In genomic region chr17:27074849-27075745, GRCm38 (mm10) we compare ENCODE assay signal across 15 mouse cellular contexts. TPM values are rescaled to one million over a fixed set of nuclear protein-coding genes. Genes with fewer than 3 reads are reported as not detected.
A peak's percentile ranks its signal among the peaks of the same experiment; 100 is the strongest.
DNase-seq lines count a peak whose midpoint lies in the region; ATAC-seq and TF ChIP-seq lines count a peak whose summit lies in the region.
"Had no signal": no experiment of that assay in that cellular context is flagged by ENCODE, and none has a peak within 500 bp of the region (broad histone marks: within the 10 kb centered on the region; RNA-seq: fewer than 3 reads in every experiment).

No protein-coding gene starts in this region.

- H3K9me3 ChIP-seq in embryonic facial prominence, embryonic 14.5 days (ENCODE audit: control insufficient read depth, low read length) = peaks cover 7% of the 10 kb centered on the region
- H3K9me3 ChIP-seq: midbrain, embryonic 13.5 days; neural tube, embryonic 12.5 days had no signal

- H3K9ac ChIP-seq in embryonic facial prominence, embryonic 14.5 days (ENCODE audit: low read depth, low read length) = peak overlapping the region; percentile 4; the same call in 1 of the 2 replicates
- H3K9ac ChIP-seq: midbrain, embryonic 13.5 days; neural tube, embryonic 12.5 days had no signal

- no peak for ATAC-seq in embryonic facial prominence, embryonic 14.5 days (ENCODE audit: low read depth)
- ATAC-seq: hindbrain, embryonic 16.5 days; midbrain, embryonic 13.5 days had no signal

- H3K36me3 ChIP-seq in embryonic facial prominence, embryonic 14.5 days (ENCODE audit: control insufficient read depth, insufficient read depth, low read length) = no peaks in the 10 kb centered on the region
- peaks cover 19% of the 10 kb centered on the region for H3K36me3 ChIP-seq in small intestine, adult 2 months (ENCODE audit: control insufficient read depth, insufficient read depth, low read length)
- H3K36me3 ChIP-seq: midbrain, embryonic 13.5 days; neural tube, embryonic 12.5 days had no signal

- peak; percentile 43 for DNase-seq in cerebellum, adult 9-10 months
- DNase-seq in cerebellum, adult 11-12 months = no peak
- no peak for DNase-seq in layer of hippocampus, adult 2 months (ENCODE audit: low spot score in 2 of 2)
- DNase-seq in layer of hippocampus, adult 9-10 months (ENCODE audit: low spot score) = no peak
- peak; percentile 24 for DNase-seq in embryonic facial prominence, embryonic 14.5 days (ENCODE audit: low spot score)
- no peak for DNase-seq in embryo, embryonic 10 days (ENCODE audit: low spot score)
- no peak for DNase-seq in layer of hippocampus, postnatal 36 days
- DNase-seq: kidney, postnatal 10 days; liver; lung, postnatal 10 days; retina, postnatal 1 day had no signal

- no peak for TF ChIP-seq POLR2A in small intestine, adult 2 months (IDR thresholded peaks at IDR 0.05; ENCODE audit: low read depth, low read length)

- no peak overlapping the region for H3K4me3 ChIP-seq in layer of hippocampus, adult 2 months
- no peak overlapping the region for H3K4me3 ChIP-seq in embryonic facial prominence, embryonic 14.5 days (ENCODE audit: low read depth, low read length)
- no peak overlapping the region for H3K4me3 ChIP-seq in small intestine, adult 2 months (ENCODE audit: low read depth, low read length)
- H3K4me3 ChIP-seq: midbrain, embryonic 13.5 days; neural tube, embryonic 12.5 days had no signal

- no peak overlapping the region for H3K4me2 ChIP-seq in embryonic facial prominence, embryonic 14.5 days (ENCODE audit: low read depth, low read length)
- H3K4me2 ChIP-seq: midbrain, embryonic 13.5 days; neural tube, embryonic 12.5 days had no signal

- TF ChIP-seq CTCF in layer of hippocampus, adult 2 months (conservative IDR thresholded peaks at IDR 0.05) = no peak
- TF ChIP-seq CTCF in small intestine, adult 2 months (IDR thresholded peaks at IDR 0.05; ENCODE audit: extremely low read depth, insufficient read length, insufficient replicate concordance, low read depth, low read length) = no peak

- H3K27me3 ChIP-seq in embryonic facial prominence, embryonic 14.5 days (replicated peaks; ENCODE audit: control insufficient read depth, insufficient read depth, low read length) = no peaks in the 10 kb centered on the region
- no peaks in the 10 kb centered on the region for H3K27me3 ChIP-seq in small intestine, adult 2 months (ENCODE audit: control insufficient read depth, insufficient read depth, low read length)
- H3K27me3 ChIP-seq: midbrain, embryonic 13.5 days; neural tube, embryonic 12.5 days had no signal

- H3K4me1 ChIP-seq in embryonic facial prominence, embryonic 14.5 days (ENCODE audit: control insufficient read depth, insufficient read depth, low read length) = no peaks in the 10 kb centered on the region; the same call in 1 of the 2 replicates
- peaks cover 31% of the 10 kb centered on the region for H3K4me1 ChIP-seq in small intestine, adult 2 months (ENCODE audit: control insufficient read depth, insufficient read depth, insufficient read length, low read length)
- H3K4me1 ChIP-seq: neural tube, embryonic 12.5 days had no signal

- 76% methylated on average over 15 of the region's 17 CpGs for WGBS in embryonic facial prominence, embryonic 14.5 days
- 71% methylated on average over 17 of the region's 17 CpGs for WGBS in small intestine, adult 2 months

- peak overlapping the region; percentile 10; the same call in 1 of the 2 replicates for H3K27ac ChIP-seq in layer of hippocampus, adult 2 months
- H3K27ac ChIP-seq in embryonic facial prominence, embryonic 14.5 days (replicated peaks; ENCODE audit: low read depth, low read length) = no peak overlapping the region
- H3K27ac ChIP-seq in small intestine, adult 2 months (ENCODE audit: insufficient read depth, low read depth, low read length) = peak overlapping the region; percentile 42
- H3K27ac ChIP-seq: midbrain, embryonic 13.5 days; neural tube, embryonic 12.5 days had no signal

RNA-seq across cellular contexts. Expression of gene Itpr3, which starts 18.0 kb away (rescaled TPM):
- 1 to 10 TPM; 2.6 to 3.6 TPM for total RNA-seq in layer of hippocampus, adult 2 months (2021)
- polyA plus RNA-seq in embryonic facial prominence, embryonic 14.5 days (2014; fragmentation: Nextera tagmentation; extraction: Ambion mirVana) = 5.0 and 5.5 TPM in 2 replicates
- polyA plus RNA-seq in small intestine, adult 2 months (2012; rRNA removed) = 46.1 and 66.7 TPM in 2 replicates
- total RNA-seq in layer of hippocampus, postnatal 36 days (2021) = 1 to 10 TPM; 1.6 to 1.7 TPM

RNA-seq across cellular contexts. Expression of gene Bak1, which starts 46.3 kb away (rescaled TPM):
- 10 to 100 TPM; 12.7 to 14.3 TPM for total RNA-seq in layer of hippocampus, adult 2 months (2021)
- 9.0 and 9.8 TPM in 2 replicates for polyA plus RNA-seq in embryonic facial prominence, embryonic 14.5 days (2014; fragmentation: Nextera tagmentation; extraction: Ambion mirVana)
- 113 and 265 TPM in 2 replicates for polyA plus RNA-seq in small intestine, adult 2 months (2012; rRNA removed)
- total RNA-seq in layer of hippocampus, postnatal 36 days (2021) = 10 to 100 TPM; 13.0 to 13.7 TPM

RNA-seq across cellular contexts. Expression of gene Uqcc2, which starts 58.6 kb away (rescaled TPM):
- 100 to 1,000 TPM; 182 to 220 TPM for total RNA-seq in layer of hippocampus, adult 2 months (2021)
- polyA plus RNA-seq in embryonic facial prominence, embryonic 14.5 days (2014; fragmentation: Nextera tagmentation; extraction: Ambion mirVana) = 343 and 350 TPM in 2 replicates
- 103 and 126 TPM in 2 replicates for polyA plus RNA-seq in small intestine, adult 2 months (2012; rRNA removed)
- total RNA-seq in layer of hippocampus, postnatal 36 days (2021) = 100 to 1,000 TPM; 205 to 207 TPM

Comparison
In these comparisons a context has a peak if more than half of its experiments do, and no peak if none do; other contexts are left out.
1. DNase-seq: peak in cerebellum, adult 9-10 months (single experiment) and embryonic facial prominence, embryonic 14.5 days (single experiment); none in cerebellum, adult 11-12 months (single experiment), layer of hippocampus, adult 2 months (0 of 2), layer of hippocampus, adult 9-10 months (single experiment), embryo, embryonic 10 days (single experiment) and layer of hippocampus, postnatal 36 days (0 of 2).